Mouse (Mus musculus) liver, postnatal 0 days (tissue): Measurements from ENCODE around the gene Mrpl38.

Experiments
- CTCF ChIP-seq: sonication (generic); IDR thresholded peaks from 2 replicates; pipeline ENCODE4 v1.5.1; 2016; ENCODE audit warnings: antibody characterized with exemption, low read depth
- EP300 ChIP-seq: IDR thresholded peaks from 2 replicates; pipeline ENCODE4 v1.6.1; 2016; ENCODE audit warnings: antibody characterized with exemption, low read depth, mild to moderate bottlenecking

DNA sequence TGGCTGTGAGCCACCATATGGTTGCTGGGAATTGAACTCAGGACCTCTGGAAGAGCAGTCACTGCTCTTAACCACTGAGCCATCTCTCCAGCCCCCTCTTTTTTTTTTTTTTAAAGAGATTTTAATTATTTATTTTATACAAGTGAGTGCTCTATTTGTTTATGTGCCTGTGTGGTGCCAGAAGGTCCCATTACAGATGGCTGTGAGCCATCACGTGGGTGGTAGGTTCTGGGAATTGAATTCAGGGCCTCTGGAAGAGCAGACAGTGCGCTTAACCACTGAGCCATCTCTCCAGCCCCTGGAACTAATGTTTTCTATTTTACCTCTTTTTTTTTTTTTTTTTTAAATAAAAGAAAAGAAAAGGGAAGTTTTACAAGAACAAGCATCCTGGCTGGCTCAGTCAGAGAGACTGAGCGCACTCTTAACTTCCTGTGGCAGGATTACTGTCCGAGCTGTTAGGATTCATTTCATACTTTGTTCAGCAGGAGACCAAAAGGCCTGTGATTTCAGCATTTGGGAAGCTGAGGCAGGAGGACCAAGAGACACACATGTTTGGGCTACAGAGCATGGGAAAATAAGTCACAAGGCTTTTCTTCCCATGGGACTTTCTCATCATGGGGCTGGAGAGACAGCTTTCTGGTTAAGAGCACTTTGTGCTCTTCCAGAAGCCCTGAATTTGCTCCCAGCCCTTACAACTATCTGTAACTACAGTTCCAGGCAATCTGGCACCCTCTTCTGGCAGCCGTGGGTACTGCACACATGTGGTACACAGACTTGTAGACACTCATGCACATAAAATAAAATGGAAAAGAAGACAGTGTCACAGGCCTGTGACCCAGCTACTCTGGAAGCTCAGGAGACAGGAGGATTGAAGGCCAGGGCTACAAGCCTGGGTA is 42.2 kb downstream of the Mrpl38 start:
- TF ChIP-seq CTCF (peak; percentile 71), EP300 (no peak)
